Mouse (Mus musculus): ENCODE measurements at regions not wholly inside any gene's neighbourhood (a gene's known extent, or its start where the extent isn't known, plus 50 kb on each side); places are given as distances from the start of the nearest gene placed in this dataset.

GRCm38 (mm10) chr16:73100273-73100672 is 792.2 kb downstream of the Robo1 start:
- TF ChIP-seq GATA1 (IDR thresholded peaks at IDR 0.05; ENCODE audit: low read length) (no peak), TAL1 (IDR thresholded peaks at IDR 0.05; ENCODE audit: low read length) (no peak)
